Mouse (Mus musculus): Measurements from ENCODE around the gene Nkain1.

The Nkain1 gene

DNA sequence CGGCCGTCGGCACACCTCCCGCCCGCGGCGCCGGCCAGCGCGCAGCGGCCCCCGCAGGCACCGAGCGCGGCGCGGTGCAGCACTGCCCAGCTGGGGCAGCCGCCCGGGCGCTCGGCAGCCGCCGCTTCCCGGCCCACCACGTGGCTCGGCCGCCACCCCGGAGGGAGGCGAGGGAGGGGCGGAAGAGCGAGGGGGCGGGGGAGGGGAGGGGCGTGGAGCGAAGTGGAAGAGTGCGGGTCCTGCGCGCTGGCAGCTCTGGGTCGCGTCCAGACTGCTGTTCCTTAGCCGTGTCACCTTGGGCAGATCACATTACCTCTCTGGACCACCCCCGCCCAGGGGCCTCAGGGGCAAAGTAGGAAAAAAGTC lies at the start of gene Nkain1:
Nkain1 (minus strand) TSS at position 126 of the 366 bp plus-strand sequence.
- peak; percentile 56 for DNase-seq

GRCm38 (mm10) chr4:130578734-130579274 lies 4.8 kb upstream of the Nkain1 start:
- no peak for DNase-seq

- DNase-seq = no peak
Measured at GRCm38 (mm10) chr4:130577081-130577480, 3.1 kb upstream of the Nkain1 start.

- DNase-seq = no peak
Measured at GRCm38 (mm10) chr4:130576247-130576931, 2.4 kb upstream of the Nkain1 start.

DNA sequence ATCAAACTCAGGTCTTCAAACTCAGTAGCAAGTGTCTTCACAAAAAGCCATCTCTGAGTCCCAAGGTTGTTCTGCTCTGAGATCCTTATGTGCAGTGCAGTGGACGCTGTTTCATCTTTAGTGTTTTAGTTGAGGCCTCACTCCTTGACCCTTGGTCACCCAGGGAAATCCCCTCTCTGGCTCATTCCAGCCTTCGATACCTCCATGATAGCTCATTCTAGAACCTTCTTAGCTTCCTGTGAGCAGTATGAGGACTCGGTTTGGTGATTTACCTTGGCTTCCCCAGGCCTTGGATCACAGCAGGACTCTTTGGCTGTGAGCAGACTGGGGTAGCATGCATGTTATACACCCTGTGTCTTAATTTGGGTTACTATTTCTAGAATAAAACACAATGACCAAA lies 1.6 kb upstream of the Nkain1 start:
- no peak for DNase-seq

- DNase-seq = no peak
Measured at GRCm38 (mm10) chr4:130574861-130575460, 988 bp upstream of the Nkain1 start.

- no peak for DNase-seq
Measured at GRCm38 (mm10) chr4:130573351-130574047, 474 bp downstream of the Nkain1 start.

DNA sequence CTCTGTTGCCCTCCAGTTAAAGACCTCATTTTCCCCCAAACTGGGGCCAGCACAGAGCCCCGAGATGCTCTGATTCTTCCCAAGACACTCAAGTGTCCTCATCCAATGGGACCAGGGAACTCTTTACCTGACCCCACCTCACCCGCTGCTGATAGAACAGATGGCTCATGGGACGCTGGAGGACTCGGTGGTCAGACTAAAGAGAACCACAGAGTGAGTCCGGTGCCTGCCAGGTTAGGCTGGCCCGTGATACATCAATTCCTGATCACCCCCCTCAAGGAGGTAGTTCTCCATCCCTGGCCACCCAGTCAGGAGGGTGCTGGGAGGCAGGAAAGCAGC lies 992 bp downstream of the Nkain1 start:
- DNase-seq = no peak

- no peak for DNase-seq
Measured at GRCm38 (mm10) chr4:130572545-130572944, 1.4 kb downstream of the Nkain1 start.

DNA sequence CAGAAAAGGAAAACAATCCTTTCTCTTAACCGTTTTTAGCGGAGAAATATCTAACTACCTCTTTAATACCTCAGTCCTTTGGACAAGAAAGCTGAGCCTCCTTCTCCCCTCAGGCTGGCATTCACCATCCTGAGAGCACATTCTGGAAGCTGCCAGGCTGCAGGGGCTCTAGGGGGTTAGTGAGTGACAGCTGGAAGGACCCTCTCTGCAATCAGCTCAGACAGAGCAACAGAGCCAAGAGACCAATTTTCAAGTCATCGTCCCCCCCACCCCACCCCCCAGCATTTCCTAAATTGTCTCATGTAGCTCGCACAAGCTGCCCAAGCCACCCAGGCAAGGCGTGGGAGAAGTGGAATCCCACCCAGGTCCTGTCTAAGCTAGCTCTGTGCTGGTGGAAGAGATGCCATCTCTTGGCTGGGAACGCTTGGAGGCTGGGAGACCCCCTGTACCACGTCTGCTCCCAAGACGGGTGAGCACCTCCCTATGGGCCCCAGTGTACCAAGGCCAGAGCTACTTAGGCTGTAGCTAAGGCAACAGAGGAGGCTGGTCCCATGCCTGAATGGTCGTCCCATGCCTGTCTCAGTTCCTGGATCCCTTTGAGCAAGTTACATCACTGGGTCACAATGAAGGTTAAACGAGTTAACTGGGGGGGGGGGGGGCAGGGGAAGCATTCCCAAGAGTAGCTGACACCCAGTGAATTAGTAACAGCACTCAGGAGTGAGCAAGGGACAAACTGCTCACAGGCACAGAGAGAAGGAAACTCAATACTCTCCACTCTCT lies 2.8 kb downstream of the Nkain1 start:
- peak; percentile 34 for DNase-seq

- no peak for DNase-seq
Measured at GRCm38 (mm10) chr4:130568043-130568978, 5.7 kb downstream of the Nkain1 start.

- DNase-seq = no peak
Measured at GRCm38 (mm10) chr4:130563820-130564219, 10.2 kb downstream of the Nkain1 start.

- DNase-seq = no peak
Measured at GRCm38 (mm10) chr4:130563260-130563756, 10.7 kb downstream of the Nkain1 start.

GRCm38 (mm10) chr4:130560576-130561310 lies 13.2 kb downstream of the Nkain1 start:
- no peak for DNase-seq

GRCm38 (mm10) chr4:130559220-130559619 lies 14.8 kb downstream of the Nkain1 start:
- DNase-seq = no peak

DNA sequence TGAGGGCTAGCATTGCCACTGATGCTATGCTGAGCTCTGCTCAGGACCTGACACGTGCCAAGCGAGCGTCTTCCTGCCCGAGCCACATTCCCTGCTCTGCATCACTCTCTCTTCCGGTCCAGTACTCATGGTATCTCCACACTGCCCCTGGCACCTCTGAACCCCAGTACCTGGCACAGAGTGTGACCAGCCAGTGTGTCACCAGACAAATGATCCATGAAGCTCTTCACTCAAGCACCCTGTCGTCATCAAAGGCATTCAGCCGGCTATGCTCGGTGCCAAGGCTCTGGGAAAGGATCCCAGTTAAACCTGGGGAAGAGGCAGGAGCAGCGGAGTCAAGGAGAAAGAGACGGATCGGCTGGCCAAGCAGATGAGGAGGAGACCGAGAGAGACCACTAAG lies 16.1 kb downstream of the Nkain1 start:
- peak; percentile 70 for DNase-seq

DNA sequence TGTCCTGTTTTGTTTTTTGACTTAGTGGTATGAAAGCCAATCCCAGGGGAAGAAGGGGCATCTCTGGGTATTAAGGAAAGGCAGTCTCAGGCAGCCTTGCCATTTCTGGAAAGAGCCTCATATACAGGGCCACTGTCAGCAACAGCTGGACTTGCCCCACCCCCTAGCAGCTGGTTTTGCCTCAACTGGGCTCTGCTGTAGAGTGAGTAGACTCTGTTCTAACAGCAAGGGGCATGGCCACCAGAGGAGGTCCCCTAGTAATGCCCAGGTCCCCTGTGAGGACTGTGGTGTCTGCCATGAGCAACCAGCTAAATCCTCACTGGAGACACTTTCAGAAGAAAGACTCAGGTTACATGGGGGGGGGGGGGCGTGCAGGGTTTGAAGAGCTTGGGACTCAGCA lies 17.0 kb downstream of the Nkain1 start:
- no peak for DNase-seq

- no peak for DNase-seq
Measured at GRCm38 (mm10) chr4:130556224-130556623, 17.7 kb downstream of the Nkain1 start.

DNA sequence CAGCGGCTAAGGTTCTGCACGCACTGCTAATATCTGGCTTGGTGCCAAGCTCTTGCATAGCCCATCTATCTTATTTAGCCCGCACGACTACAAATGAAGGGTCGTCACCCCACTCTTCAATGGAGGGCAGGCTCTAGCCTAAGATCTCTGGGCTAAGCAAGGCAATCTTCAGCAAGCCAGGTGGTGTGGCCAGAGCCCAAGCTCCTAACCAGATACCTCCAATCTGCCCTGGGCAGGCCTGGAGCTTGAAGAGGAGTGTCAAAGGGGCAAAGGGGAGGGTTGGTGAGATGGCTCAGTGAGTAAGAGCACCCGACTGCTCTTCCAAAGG lies 20.9 kb downstream of the Nkain1 start:
- no peak for DNase-seq

GRCm38 (mm10) chr4:130552312-130553120 lies 21.5 kb downstream of the Nkain1 start:
- no peak for DNase-seq
